Mouse (Mus musculus) thymus, adult 18-20 months (tissue): Measurements from ENCODE around the gene Astn2.
A peak's percentile ranks its signal among the peaks of the same experiment; 100 is the strongest.

Source experiments
- DNase-seq, 2 experiments: peaks; one replicate each; pipeline ENCODE4 v3.0.0; 2022; ENCODE audit warnings: mixed read lengths in 2 of 2

The Astn2 gene

DNA sequence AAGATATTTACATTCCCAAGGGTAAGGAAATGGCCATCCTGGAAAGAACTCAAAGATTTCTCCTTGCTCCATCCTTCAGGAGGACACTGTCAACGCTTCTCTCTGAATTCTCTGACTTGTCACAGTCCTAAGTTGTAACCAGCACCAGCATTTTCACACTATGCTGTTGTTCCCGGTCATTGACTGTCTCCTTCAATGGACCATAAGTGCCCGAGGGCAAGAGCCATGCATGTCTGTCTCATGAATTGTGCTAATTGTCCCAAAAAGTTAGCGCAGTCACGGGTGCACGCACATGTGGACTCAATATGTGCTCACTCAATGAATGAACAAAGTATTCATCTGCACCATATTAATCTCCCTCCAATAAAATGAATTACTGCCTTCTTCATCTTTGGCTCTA lies 741.2 kb downstream of the Astn2 start:
- no peak for DNase-seq

DNA sequence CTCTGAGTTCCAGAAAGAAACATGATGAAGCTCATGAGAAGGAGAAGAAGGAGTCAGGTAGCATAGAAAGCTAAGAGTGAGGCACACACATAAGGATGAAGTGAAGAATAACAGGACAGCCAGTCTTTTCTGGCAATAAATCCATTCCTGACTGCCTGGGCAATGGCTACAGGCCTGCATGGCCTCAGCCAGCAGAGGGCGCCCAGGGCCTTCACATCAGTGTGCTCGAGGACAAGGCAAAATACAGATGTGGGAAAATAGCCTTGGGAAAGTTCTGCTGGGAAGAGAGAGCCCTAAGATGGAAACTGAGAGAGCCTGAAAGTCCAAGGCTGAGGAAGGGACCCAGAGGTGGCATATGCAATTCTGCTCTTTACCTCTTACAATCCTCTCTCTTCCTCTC lies 749.7 kb downstream of the Astn2 start:
- no peak for DNase-seq

DNA sequence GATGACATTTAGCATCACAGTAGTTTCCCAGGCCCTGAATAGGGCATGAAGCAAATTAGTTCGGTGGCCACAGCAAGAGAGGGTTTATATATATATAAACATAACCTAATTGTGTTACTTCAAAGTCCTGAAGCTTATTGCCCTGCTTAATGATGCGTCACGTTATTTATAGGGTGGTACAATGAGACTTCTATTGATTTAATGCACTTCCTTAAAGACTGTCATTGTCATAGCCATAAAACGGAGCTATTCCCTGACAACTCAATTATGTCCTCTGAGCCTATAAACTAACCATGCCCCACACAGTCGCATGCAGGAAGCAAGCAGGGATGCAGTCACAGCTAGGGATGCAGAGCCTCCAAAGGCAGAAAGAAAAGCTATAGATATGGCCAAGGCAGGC lies 761.8 kb downstream of the Astn2 start:
- no peak for DNase-seq

GRCm38 (mm10) chr4:65638231-65638630 lies 766.2 kb downstream of the Astn2 start:
- DNase-seq, result no peak

GRCm38 (mm10) chr4:65620125-65620524 lies 784.3 kb downstream of the Astn2 start:
- DNase-seq, result no peak

GRCm38 (mm10) chr4:65613135-65613534 lies 791.3 kb downstream of the Astn2 start:
- no peak for DNase-seq

- no peak for DNase-seq
Observed at GRCm38 (mm10) chr4:65610896-65611295, 793.5 kb downstream of the Astn2 start.

DNA sequence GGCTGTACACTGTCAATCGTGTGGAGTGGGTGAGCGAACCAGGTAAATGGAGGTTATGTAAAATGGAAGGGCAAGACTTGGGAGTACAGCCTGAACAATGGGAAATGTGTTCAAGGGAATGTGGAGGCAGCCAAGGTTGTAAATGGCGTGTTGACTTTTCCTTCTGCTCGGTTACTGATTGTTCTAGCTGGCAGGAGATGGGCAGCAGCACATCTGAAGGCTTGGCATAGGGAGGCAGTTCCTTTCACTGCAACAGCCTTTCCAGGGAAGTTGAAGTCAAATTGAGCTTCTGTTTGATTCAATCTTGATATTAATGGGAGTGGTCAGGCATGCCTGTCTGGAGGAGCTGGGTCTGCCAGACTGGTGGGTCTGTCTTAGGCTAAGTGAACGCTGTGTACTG lies 794.1 kb downstream of the Astn2 start:
- no peak for DNase-seq

DNA sequence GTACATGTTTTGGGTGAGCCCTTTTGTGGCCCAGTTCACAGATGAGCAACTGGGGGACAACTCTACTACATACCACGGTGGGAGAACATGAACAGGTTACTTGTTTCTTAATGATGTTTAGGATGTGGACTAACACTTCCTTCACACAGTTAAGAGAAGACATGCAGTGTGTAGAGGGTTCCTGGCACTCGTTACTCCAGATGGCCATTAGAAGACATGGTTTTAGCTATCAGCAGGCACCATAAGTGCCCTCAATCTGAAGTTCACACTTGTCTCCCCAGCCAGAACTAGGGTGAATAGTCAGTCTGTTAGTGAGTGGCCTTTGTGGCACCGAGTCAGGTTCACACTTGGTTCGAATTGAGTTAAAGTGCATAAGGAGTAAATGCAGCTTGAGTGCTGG lies 796.3 kb downstream of the Astn2 start:
- DNase-seq, result no peak

DNA sequence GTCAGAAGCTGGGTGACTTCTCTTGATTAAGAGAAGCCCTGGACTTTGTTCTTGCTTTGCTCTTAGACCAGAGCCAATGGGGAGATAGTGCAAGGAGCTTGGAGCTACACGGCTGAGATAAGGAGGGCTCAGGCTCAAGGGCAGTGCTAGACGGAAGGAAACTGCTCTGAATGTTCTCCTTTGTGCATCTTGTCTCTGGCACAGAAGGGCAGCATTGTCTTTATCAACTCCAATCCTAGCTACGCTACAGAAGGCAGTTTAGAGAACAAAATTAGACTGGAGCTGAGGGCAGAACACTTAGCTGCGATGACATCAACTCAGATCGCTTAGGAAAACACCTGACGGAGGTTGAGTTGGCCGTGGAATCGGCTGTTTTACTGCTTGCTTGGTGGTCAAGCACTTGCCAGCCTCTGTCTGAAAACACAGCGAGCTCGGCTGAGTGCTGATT lies 797.2 kb downstream of the Astn2 start:
- no peak for DNase-seq

- DNase-seq, result no peak
Observed at GRCm38 (mm10) chr4:65605151-65605702, 799.2 kb downstream of the Astn2 start.

- peak; percentile 96 for DNase-seq
Observed at GRCm38 (mm10) chr4:65604504-65605150, 799.8 kb downstream of the Astn2 start, which contains the start of gene Trim32. Gene Trim32 (plus strand): TSS chr4:65604986.

DNA sequence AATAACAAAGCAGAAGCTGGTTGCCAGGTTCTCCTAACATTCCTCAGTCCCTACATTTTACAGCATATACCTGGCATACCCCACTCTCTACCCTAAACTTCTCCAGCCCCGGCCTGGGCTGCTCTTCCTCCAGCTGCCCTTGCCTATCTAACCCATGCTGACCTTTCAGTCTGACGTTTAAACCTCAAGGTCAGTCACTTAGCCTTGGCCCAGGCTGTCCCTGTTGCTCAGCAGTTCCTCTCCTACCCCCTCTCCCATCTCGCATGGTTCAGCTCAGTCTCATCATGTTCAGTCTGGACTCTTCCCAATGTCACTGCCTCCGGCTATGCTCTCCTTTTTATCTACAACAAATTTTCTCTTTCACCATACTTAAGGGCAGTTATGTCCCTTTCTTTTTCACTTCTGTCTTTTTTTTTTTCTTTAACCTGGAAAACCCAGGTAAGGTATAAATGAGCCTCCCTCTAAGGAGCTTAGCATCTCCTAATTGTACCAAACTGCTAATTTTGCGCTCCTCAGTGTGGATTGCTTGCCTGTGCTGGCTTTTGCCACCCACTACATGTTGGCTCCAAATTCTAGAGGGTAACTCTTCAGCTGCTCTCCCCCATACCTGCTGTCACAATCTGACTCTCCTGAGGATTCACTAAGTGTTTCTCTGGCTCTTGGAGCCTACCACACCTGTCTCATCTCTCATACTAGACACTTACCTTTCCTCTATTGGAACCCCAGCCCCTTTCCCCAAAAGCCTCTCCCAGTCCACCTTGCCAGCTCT lies 809.6 kb downstream of the Astn2 start:
- DNase-seq, result no peak

- DNase-seq, result no peak
Observed at GRCm38 (mm10) chr4:65589780-65590179, 814.6 kb downstream of the Astn2 start.

DNA sequence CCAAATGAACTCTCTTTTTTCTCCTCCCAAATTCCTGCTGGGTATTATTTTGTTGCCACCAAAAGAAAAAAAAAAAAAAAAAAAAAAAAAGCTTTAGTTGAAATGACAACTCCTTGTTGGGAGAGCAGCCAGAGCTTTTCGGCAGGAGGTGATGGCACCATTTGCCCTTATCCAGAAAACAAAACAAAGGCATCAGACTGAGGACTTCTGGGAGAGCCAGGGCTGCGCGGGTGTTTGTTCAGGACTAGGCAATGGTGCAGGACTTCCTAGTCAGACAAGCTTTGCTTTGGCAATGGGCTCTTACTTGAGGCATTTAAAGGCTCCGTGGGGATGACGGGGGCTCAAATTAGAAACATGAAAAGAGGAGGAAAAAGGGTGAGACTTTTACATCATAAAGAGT lies 817.5 kb downstream of the Astn2 start:
- no peak for DNase-seq

GRCm38 (mm10) chr4:65580254-65580653 lies 824.2 kb downstream of the Astn2 start:
- no peak for DNase-seq

DNA sequence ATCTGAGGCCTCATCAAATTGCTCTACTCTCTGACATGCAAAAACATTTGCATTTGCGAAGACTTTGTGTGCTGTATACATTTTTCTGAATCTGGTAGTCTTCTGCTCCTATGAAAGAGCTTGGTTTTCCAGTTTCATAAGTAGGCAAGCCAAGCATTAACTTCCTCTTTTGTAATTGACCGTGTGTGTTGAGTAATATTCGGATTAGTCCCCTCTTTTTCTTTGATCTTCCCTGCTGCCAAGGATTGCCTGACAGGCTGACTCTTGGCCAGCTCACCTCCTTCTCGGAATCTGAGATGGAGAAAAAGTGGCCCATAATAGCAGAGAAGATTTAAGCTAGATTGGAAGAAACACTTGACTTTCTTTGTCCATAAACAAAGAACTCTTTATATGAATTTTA lies 838.9 kb downstream of the Astn2 start:
- DNase-seq, result no peak

DNA sequence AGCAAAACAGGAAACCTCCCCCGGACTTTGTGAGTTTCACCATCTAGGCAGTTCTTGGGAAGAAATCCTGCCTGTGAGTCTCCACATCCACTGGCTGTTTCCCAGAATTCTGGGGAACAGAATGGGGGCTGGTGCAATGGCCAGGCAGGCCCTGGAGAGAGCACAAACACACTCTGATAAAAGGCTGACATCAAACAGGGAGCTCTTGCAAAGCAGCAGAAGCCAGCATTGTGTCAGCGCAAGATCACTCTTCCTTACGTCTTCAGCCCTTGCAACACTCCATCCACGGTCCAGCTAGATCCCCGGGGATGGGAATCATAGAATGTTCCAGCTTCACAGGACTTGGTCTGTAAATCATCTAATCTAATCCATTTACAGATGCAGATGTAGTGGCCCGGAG lies 855.9 kb downstream of the Astn2 start:
- DNase-seq, result no peak

GRCm38 (mm10) chr4:65545582-65545981 lies 858.8 kb downstream of the Astn2 start:
- no peak for DNase-seq

- DNase-seq, result no peak
Observed at GRCm38 (mm10) chr4:65532071-65532736, 872.2 kb downstream of the Astn2 start.

DNA sequence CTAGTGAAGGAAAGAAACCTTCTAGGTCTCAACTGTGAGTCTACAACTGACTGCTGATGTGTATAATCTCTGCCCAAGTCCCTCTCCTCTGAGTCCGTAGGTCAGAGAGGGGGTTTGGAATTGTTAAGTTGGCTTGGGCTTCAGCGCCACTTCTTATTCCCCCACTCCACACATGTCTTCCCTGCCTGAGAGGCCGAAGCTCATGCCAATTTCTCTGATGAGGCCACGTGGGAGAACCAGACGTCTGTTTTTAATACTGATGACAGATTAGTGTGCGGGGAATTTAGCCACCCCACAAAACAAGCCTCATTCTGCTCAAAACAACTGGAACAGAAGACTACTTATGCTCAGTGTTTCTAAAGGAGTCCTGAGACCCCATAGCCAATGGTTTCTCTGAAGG lies 872.8 kb downstream of the Astn2 start:
- DNase-seq, result no peak

GRCm38 (mm10) chr4:65530901-65531300 lies 873.5 kb downstream of the Astn2 start:
- DNase-seq, result no peak

- no peak for DNase-seq
Observed at GRCm38 (mm10) chr4:65508101-65508500, 896.3 kb downstream of the Astn2 start.

GRCm38 (mm10) chr4:65506870-65507269 lies 897.5 kb downstream of the Astn2 start:
- DNase-seq, result no peak
